Mouse (Mus musculus) embryonic facial prominence, embryonic 11.5 days (tissue): ENCODE measurements around the gene Ucp1. TPM values are rescaled to one million over a fixed set of nuclear protein-coding genes. Genes with fewer than 3 reads are reported as not detected.

Experiments
- ATAC-seq: fragments of 200-750 bp; cut with Nextera tagmentation; replicated peaks from 2 replicates; pipeline ENCODE4 v1.8.0; 2017; ENCODE audit warnings: low read depth; ENCODE audit not compliant: insufficient number of reproducible peaks, low FRiP score, low TSS enrichment
- DNase-seq: peaks from one replicate; pipeline ENCODE4 v3.0.0-alpha.2; 2015; ENCODE audit warnings: low spot score
- H3K27ac ChIP-seq: fragments of 300-500 bp; sonication (generic); replicated peaks from 2 replicates; pipeline ENCODE4 v1.5.1; 2014; ENCODE audit warnings: mild to moderate bottlenecking, low read depth, low read length, control low read depth
- H3K27me3 ChIP-seq: fragments of 300-500 bp; sonication (generic); 2 replicates; pipeline ENCODE4 v1.6.1; 2014; ENCODE audit warnings: mild to moderate bottlenecking, low read length, moderate library complexity, mixed read lengths; ENCODE audit not compliant: control insufficient read depth, insufficient read depth
- H3K36me3 ChIP-seq: fragments of 300-500 bp; sonication (generic); replicated peaks from 2 replicates; pipeline ENCODE4 v1.6.1; 2014; ENCODE audit warnings: low read depth, mild to moderate bottlenecking, low read length, moderate library complexity, mixed read lengths; ENCODE audit not compliant: control insufficient read depth, insufficient read depth
- H3K4me1 ChIP-seq: fragments of 300-500 bp; sonication (generic); 2 replicates; pipeline ENCODE4 v1.6.1; 2014; ENCODE audit warnings: low read length, mixed read lengths; ENCODE audit not compliant: control insufficient read depth, insufficient read depth
- H3K4me2 ChIP-seq: fragments of 300-500 bp; sonication (generic); 2 replicates; pipeline ENCODE4 v1.6.1; 2014; ENCODE audit warnings: low read depth, mild to moderate bottlenecking, control low read depth, low read length, moderate library complexity
- H3K4me3 ChIP-seq: fragments of 300-500 bp; sonication (generic); 2 replicates; pipeline ENCODE4 v1.5.1; 2014; ENCODE audit warnings: low read depth, low read length, control low read depth
- H3K9ac ChIP-seq: fragments of 300-500 bp; sonication (generic); replicated peaks from 2 replicates; pipeline ENCODE4 v1.6.1; 2014; ENCODE audit warnings: mild to moderate bottlenecking, control low read depth, low read length
- H3K9me3 ChIP-seq: fragments of 300-500 bp; sonication (generic); replicated peaks from 2 replicates; pipeline ENCODE4 v1.6.1; 2016; ENCODE audit warnings: mild to moderate bottlenecking, low read length, inconsistent platforms, mixed read lengths; ENCODE audit not compliant: control insufficient read depth
- WGBS: fragments of 180-500 bp; shearing (Covaris S2); extraction: QIAGEN DNeasy Blood & Tissue Kit; methylation state at CpG from one replicate; pipeline ENCODE4 v1.1.7; 2014; 5-methylcytosine and 5-hydroxymethylcytosine counted together
- polyA plus RNA-seq: library from polyadenylated mRNA; unstranded; fragments of >200 nt; fragmentation: Nextera tagmentation; extraction: Ambion mirVana; gene quantifications from 2 replicates; pipeline ENCODE4 v1.2.1, GENCODE M21; 2014

Ucp1 gene
- not detected in 2 replicates for polyA plus RNA-seq

DNA sequence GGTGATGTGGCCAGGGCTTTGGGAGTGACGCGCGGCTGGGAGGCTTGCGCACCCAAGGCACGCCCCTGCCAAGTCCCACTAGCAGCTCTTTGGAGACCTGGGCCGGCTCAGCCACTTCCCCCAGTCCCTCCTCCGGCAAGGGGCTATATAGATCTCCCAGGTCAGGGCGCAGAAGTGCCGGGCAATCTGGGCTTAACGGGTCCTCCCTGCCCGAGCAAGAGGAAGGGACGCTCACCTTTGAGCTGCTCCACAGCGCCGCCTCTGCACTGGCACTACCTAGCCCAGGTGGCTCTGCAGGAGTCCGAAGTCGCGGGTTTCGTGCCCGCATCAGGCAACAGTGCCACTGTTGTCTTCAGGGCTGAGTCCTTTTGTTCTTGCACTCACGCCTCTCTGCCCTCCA is at the start of gene Ucp1:
Gene Ucp1 (plus strand): TSS at position 177 of the 400 bp plus-strand sequence.
- Histone ChIP-seq H3K27ac (no peak within 1 kb of the TSS), H3K4me3 (peak within 1 kb of the TSS; percentile 15; the same call in 1 of the 2 replicates), H3K36me3 (no peaks in the 10 kb centered on the region), H3K27me3 (peaks cover 13% of the 10 kb centered on the region), H3K4me2 (peak within 1 kb of the TSS; percentile 48), H3K4me1 (no peaks in the 10 kb centered on the region; the same call in 1 of the 2 replicates), H3K9me3 (no peaks in the 10 kb centered on the region), H3K9ac (peak within 1 kb of the TSS; percentile 25; the same call in 1 of the 2 replicates)
- DNase-seq (peak; percentile 4), ATAC-seq (no peak)
- WGBS: 6% methylated on average over 20 of the region's 20 CpGs

DNA sequence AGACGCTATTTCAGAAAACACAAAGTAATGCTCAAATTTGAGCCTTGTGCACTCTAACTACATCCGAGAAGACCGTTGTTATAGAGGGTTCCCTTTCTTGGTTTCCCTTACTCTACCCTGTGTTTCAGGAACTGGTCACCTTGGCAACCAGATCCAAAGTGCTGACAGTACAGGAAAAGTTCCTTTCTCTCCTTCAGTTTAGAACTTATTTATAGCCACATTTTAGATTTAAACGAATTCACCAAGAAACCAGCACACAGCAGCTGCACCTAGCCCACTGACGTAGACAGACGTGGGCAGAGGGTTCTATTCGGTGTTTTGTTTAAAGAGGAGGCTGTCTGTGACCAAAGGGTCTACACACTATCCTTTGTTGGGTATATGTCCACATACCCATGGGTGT is 46.0 kb upstream of the Ucp1 start:
- H3K4me3 ChIP-seq: no peak overlapping the region
- no peaks in the 10 kb centered on the region for H3K27me3 ChIP-seq
- H3K4me2 ChIP-seq: no peak overlapping the region
- ATAC-seq (no peak), DNase-seq (no peak)
- no peak overlapping the region for H3K9ac ChIP-seq
- no peaks in the 10 kb centered on the region for H3K4me1 ChIP-seq
- no peaks in the 10 kb centered on the region for H3K36me3 ChIP-seq
- no peaks in the 10 kb centered on the region for H3K9me3 ChIP-seq
- no peak overlapping the region for H3K27ac ChIP-seq
- whole genome bisulfite sequencing: 93% methylated on average over 7 of the region's 7 CpGs

DNA sequence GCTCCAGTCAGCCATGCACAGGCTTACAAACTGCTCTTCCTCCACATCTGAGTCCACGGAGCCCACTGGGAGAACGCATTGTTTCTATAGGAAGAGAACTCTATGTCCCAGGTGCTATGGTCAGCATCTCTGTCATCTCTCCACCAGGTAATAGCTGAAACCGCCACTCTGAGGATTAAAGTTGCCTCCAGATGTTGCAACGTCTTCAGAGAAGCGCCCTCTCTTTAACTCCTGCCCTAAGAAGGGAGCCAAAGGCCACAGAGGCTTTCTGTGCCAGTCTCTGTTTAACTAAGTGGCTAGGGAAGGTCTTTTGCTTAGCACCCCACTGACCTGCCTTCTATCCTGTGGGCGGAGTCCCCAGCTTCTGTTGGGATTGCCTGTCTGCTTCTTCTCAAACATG is 39.3 kb upstream of the Ucp1 start:
- no peak overlapping the region for H3K4me3 ChIP-seq
- no peaks in the 10 kb centered on the region for H3K27me3 ChIP-seq
- H3K9ac ChIP-seq: no peak overlapping the region
- WGBS: 81% methylated on average over 6 of the region's 6 CpGs
- DNase-seq: no peak
- no peaks in the 10 kb centered on the region for H3K36me3 ChIP-seq
- H3K9me3 ChIP-seq: no peaks in the 10 kb centered on the region
- H3K4me2 ChIP-seq: no peak overlapping the region
- ATAC-seq: no peak
- no peak overlapping the region for H3K27ac ChIP-seq
- H3K4me1 ChIP-seq: no peaks in the 10 kb centered on the region

- H3K9me3 ChIP-seq: no peaks in the 10 kb centered on the region
- DNase-seq: peak; percentile 32
- H3K4me1 ChIP-seq: no peaks in the 10 kb centered on the region
- H3K4me3 ChIP-seq: no peak overlapping the region
- H3K9ac ChIP-seq: no peak overlapping the region
- WGBS: 60% methylated on average over 14 of the region's 14 CpGs
- ATAC-seq: no peak
- no peak overlapping the region for H3K27ac ChIP-seq
- H3K36me3 ChIP-seq: no peaks in the 10 kb centered on the region
- H3K4me2 ChIP-seq: no peak overlapping the region
- no peaks in the 10 kb centered on the region for H3K27me3 ChIP-seq
These were observed 38.5 kb upstream of the Ucp1 start for GRCm38 (mm10) chr8:83251362-83252246.

GRCm38 (mm10) chr8:83252791-83253190 is 37.4 kb upstream of the Ucp1 start:
- no peak for DNase-seq
- H3K27ac ChIP-seq: no peak overlapping the region
- no peak overlapping the region for H3K4me2 ChIP-seq
- H3K27me3 ChIP-seq: no peaks in the 10 kb centered on the region
- no peaks in the 10 kb centered on the region for H3K36me3 ChIP-seq
- no peaks in the 10 kb centered on the region for H3K9me3 ChIP-seq
- no peak for ATAC-seq
- no peaks in the 10 kb centered on the region for H3K4me1 ChIP-seq
- 81% methylated on average over 5 of the region's 5 CpGs for WGBS
- H3K4me3 ChIP-seq: no peak overlapping the region
- H3K9ac ChIP-seq: no peak overlapping the region

DNA sequence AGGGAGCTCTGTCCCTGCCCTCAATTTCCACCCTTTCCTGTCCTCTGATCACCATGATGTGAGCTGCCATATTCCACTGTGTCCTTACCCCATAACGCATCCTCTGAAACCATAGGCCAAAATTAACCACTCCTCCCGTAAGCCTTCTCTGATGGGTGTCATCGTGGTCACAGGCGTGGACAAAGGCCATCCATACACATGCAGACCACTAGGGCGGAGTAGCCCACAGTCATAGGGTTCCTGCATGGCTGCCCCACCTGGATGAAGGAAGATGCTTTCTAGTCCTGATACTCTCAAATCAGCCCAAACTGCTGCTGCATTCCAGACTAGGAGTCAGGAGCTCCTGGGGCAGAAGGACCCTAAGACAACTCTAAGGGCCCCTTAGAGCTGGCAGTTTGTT is 32.5 kb upstream of the Ucp1 start:
- ATAC-seq (no peak), DNase-seq (no peak)
- Histone ChIP-seq H3K4me3 (no peak overlapping the region), H3K9me3 (no peaks in the 10 kb centered on the region), H3K4me2 (no peak overlapping the region), H3K27me3 (no peaks in the 10 kb centered on the region), H3K9ac (no peak overlapping the region), H3K27ac (no peak overlapping the region), H3K4me1 (no peaks in the 10 kb centered on the region), H3K36me3 (no peaks in the 10 kb centered on the region)
- WGBS: 92% methylated on average over 5 of the region's 5 CpGs

DNA sequence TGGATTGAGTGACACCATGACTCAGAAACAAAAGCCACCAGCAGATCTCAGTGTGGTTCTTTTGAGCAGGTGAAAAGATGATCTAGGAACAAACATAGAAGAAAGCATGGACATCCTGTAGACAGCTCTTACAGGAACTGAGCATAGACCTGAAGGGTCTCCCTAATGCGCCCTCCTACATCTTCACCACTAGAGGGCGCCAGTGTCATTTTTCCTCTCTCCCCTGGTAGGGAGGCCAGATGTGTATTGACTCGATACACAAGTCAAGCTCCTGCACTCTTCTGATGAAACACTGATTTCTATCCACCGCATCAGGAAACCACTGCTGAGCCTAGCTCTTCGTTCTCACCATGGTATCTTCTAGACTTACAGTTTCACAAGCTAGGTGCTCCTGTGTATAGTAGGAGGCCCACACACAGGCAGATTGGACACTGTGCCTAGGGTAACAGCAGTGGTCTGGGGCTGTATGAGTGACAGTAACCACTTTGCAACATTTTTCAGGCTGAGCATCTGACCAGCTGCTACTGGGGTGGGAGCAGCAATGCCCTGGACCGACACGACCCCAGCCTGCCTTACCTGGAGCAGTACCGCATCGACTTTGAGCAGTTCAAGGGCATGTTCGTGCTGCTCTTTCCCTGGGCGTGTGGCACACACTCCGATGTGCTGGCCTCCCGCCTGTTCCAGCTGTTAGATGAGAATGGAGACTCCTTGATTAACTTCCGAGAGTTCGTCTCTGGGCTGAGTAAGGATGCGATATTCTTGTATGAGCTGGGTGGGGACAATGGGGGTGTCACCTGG is 29.5 kb upstream of the Ucp1 start:
- Histone ChIP-seq H3K9ac (no peak overlapping the region), H3K4me3 (no peak overlapping the region), H3K27me3 (no peaks in the 10 kb centered on the region), H3K9me3 (no peaks in the 10 kb centered on the region), H3K4me1 (no peaks in the 10 kb centered on the region), H3K4me2 (no peak overlapping the region), H3K27ac (no peak overlapping the region), H3K36me3 (no peaks in the 10 kb centered on the region)
- ATAC-seq (peak; percentile 91), DNase-seq (peak; percentile 78)
- WGBS: 70% methylated on average over 16 of the region's 16 CpGs

- DNase-seq (no peak), ATAC-seq (no peak)
- no peaks in the 10 kb centered on the region for H3K36me3 ChIP-seq
- 95% methylated on average over 14 of the region's 14 CpGs for WGBS
- no peak overlapping the region for H3K4me3 ChIP-seq
- no peaks in the 10 kb centered on the region for H3K9me3 ChIP-seq
- no peak overlapping the region for H3K27ac ChIP-seq
- no peaks in the 10 kb centered on the region for H3K4me1 ChIP-seq
- no peak overlapping the region for H3K4me2 ChIP-seq
- H3K27me3 ChIP-seq: no peaks in the 10 kb centered on the region
- H3K9ac ChIP-seq: no peak overlapping the region
These were observed 19.0 kb upstream of the Ucp1 start for GRCm38 (mm10) chr8:83271172-83271571.
